Mouse (Mus musculus) cerebellum, postnatal 10 days (tissue): ENCODE results near the gene Epb41l5.

Experiments used
- DNase-seq, 2 experiments: peaks; one replicate each; pipeline ENCODE4 v3.0.0; 2021; ENCODE audit warnings: mixed read lengths in 2 of 2

The Epb41l5 gene

GRCm38 (mm10) chr1:119530941-119531340, 117.9 kb downstream of the Epb41l5 start:
- no peak for DNase-seq

GRCm38 (mm10) chr1:119525689-119526591, 122.9 kb downstream of the Epb41l5 start, which contains the start of gene Tmem185b:
Gene Tmem185b, plus strand, starts transcription at chr1:119526160.
- peak; percentile 98 for DNase-seq

- peak; percentile 68 for DNase-seq
Measured at GRCm38 (mm10) chr1:119525004-119525444, 123.8 kb downstream of the Epb41l5 start.

GRCm38 (mm10) chr1:119523826-119524225, 125.0 kb downstream of the Epb41l5 start:
- no peak for DNase-seq

GRCm38 (mm10) chr1:119523369-119523768, 125.4 kb downstream of the Epb41l5 start:
- DNase-seq: no peak

GRCm38 (mm10) chr1:119522726-119523125, 126.1 kb downstream of the Epb41l5 start:
- DNase-seq: no peak

- no peak for DNase-seq
Measured at GRCm38 (mm10) chr1:119521681-119522080, 127.1 kb downstream of the Epb41l5 start.

GRCm38 (mm10) chr1:119521029-119521428, 127.8 kb downstream of the Epb41l5 start:
- no peak for DNase-seq

GRCm38 (mm10) chr1:119519286-119519685, 129.5 kb downstream of the Epb41l5 start:
- DNase-seq: no peak

GRCm38 (mm10) chr1:119518786-119519185, 130.0 kb downstream of the Epb41l5 start:
- no peak for DNase-seq

GRCm38 (mm10) chr1:119518060-119518459, 130.7 kb downstream of the Epb41l5 start:
- peak; percentile 47 to 62 for DNase-seq

- no peak for DNase-seq
Measured at GRCm38 (mm10) chr1:119510857-119511256, 137.9 kb downstream of the Epb41l5 start.

GRCm38 (mm10) chr1:119510409-119510808, 138.4 kb downstream of the Epb41l5 start:
- no peak for DNase-seq

- DNase-seq: no peak
Measured at GRCm38 (mm10) chr1:119509474-119509873, 139.3 kb downstream of the Epb41l5 start.

- DNase-seq: peak; percentile 27 to 31
Measured at GRCm38 (mm10) chr1:119508548-119508947, 140.3 kb downstream of the Epb41l5 start.

GRCm38 (mm10) chr1:119505951-119506350, 142.8 kb downstream of the Epb41l5 start:
- DNase-seq: no peak

- peak; percentile 95 to 97 for DNase-seq
Measured at GRCm38 (mm10) chr1:119504260-119505062, 144.3 kb downstream of the Epb41l5 start, which contains the start of gene Ralb. Gene Ralb, minus strand, starts transcription at chr1:119504794.

GRCm38 (mm10) chr1:119503808-119504207, 145.0 kb downstream of the Epb41l5 start:
- DNase-seq: peak in 1 of 2 experiments; percentile 32

GRCm38 (mm10) chr1:119503181-119503580, 145.6 kb downstream of the Epb41l5 start:
- DNase-seq: no peak

GRCm38 (mm10) chr1:119502729-119503128, 146.1 kb downstream of the Epb41l5 start:
- no peak for DNase-seq

GRCm38 (mm10) chr1:119501881-119502280, 146.9 kb downstream of the Epb41l5 start:
- DNase-seq: no peak

GRCm38 (mm10) chr1:119499456-119499855, 149.3 kb downstream of the Epb41l5 start:
- no peak for DNase-seq

GRCm38 (mm10) chr1:119498536-119499231, 150.1 kb downstream of the Epb41l5 start:
- no peak for DNase-seq
